Mouse (Mus musculus) cerebellum, postnatal 4 days (tissue): ENCODE data around the gene Dennd1b.

Experiments used
- DNase-seq, 2 experiments: peaks; one replicate each; pipeline ENCODE4 v3.0.0; 2022; ENCODE audit warnings: low spot score in 2 of 2, mixed read lengths in 1 of 2

Dennd1b gene

DNA sequence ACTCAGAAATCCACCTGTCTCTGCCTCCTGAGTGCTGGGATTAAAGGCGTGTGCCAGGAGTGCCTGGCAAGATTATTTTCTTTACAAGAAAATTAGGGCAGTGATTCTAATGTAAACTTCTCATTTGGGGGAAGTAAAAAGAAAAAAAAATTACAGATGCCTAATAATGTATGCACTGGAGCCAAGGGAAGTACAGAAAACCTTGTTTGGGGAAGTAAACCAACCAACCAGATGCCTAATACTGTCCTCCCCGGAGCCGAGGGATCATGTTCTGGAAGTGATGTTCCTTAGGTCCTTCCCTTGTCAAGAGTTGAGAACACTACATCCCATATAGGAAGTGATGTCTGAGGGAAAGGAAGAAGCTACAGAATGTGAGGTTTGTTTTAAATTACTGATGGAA lies 44.2 kb downstream of the Dennd1b start:
- no peak for DNase-seq

DNA sequence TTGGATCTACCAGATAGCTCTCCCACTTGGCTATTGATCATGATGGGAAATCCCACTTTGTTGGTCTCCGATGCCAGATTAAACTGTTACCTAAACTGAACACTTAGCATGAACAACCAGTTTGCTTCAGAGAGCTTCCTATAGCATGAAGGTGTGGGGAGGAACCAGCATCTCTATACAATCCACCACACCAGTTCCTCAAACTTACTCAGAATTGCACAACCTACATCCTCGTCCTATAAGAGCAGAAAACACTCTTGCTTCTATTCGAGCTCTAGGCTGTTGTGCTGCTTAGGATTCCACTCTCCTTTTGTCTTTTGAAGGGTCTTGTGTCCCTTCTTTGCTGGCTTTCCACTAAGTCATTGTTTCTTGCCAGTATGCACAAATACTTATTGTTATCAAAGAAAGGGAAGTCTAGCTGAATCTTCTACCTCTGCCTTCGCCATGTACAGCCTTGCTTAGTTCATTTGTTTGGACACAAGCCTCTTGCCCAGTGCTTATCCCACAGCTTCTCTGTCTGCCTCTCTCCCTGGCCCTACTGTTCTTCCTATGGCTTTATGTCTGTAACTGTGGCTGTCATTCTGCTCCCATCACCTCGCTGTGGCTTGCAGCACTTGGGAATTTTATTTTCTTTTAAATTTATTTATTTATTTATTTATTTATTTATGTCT lies 52.0 kb downstream of the Dennd1b start:
- DNase-seq, result no peak

DNA sequence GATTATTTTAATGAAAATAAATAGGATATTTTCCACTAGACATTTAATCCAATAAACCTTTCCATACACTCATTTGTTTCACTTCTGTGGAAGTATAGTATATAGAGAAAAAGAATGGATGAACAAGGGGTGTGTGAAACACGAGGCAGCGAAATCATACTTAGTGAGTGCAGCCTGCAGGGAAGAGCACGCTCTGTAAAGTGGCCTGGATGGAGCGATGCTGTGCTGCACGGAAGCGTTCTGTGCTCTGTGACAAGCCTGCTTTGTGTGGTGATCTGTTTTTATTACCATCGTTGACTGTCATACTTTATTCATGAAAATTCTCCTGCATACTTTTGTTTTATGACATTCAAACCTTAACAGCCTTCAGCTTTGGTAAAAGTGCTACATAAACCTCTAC lies 58.1 kb downstream of the Dennd1b start:
- no peak for DNase-seq

DNA sequence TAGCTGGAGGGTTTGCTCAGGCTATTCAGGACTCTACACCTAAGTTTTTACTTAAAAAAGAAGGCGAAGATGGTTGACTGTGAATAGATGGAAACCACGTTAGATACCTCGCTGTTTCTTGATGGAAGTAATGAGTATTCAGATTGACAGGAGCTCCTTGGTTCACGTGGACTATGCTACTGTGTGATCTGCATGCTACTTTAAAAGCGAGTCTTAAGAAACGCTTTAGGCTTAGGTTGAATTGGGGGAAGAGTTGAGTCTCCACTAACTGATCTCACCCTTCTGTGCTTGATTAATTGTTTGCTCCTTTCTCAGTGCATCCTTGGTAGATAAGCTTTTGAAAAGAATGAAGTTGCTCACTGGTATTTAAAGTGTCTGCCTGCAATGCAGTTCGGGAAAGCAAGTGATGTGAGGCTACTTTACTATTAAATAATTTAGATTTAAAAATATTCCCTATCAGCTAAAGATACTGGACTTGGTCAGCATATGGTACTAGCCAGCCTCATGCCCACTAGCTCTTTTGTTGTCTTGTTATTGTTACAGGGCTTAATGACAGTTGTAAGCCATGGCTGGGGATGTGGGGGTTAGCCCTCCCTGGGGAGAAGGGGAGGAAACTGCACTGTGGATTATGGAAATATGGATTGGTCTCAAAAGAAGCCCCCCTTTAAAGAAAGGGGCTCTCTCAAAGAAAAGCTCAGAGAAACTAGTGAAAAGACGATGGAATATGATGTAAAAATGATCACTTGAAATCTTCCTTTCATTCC lies 62.8 kb downstream of the Dennd1b start:
- DNase-seq, result no peak

DNA sequence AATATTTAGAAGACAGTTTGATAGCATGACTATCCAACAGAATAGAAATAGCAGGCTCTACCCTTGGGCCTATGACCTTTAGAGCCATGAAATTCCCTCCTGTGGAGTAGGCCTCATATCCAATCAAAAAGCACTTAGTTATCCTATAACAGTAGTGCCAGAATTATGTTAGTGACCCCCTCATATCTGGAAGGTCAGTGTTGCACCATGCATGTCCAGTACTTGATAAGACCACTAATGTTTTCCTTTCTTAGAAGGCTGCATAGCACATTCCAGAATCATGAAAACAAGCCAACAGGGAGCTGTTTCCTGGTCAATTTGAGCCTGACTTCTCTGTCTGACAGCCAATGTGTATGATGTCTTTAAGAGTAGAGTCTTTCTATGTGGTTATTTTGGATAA lies 66.3 kb downstream of the Dennd1b start:
- no peak for DNase-seq

DNA sequence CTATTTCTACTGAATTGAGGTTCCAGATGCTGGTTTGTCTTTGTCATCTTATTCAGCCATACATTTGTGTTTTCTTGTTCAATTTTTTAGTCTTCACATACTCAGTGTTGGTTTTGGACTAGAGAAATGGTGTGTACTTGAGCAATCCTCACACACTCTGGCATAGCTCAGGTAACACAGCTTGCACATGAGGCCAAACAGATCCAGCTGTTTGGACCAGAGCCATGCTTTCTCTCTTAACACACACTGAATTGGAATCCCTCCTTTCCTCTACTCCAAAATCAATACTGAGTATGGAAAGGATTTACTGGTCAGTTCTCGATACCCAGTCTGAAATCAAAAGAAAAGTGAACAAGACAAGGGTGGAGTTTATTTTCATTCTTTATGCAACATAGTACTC lies 69.2 kb downstream of the Dennd1b start:
- DNase-seq, result no peak

GRCm38 (mm10) chr1:139035141-139035540 lies 71.9 kb downstream of the Dennd1b start:
- DNase-seq, result no peak

GRCm38 (mm10) chr1:139036302-139036701 lies 73.1 kb downstream of the Dennd1b start:
- no peak for DNase-seq

GRCm38 (mm10) chr1:139036768-139037507 lies 73.7 kb downstream of the Dennd1b start:
- DNase-seq, result no peak

DNA sequence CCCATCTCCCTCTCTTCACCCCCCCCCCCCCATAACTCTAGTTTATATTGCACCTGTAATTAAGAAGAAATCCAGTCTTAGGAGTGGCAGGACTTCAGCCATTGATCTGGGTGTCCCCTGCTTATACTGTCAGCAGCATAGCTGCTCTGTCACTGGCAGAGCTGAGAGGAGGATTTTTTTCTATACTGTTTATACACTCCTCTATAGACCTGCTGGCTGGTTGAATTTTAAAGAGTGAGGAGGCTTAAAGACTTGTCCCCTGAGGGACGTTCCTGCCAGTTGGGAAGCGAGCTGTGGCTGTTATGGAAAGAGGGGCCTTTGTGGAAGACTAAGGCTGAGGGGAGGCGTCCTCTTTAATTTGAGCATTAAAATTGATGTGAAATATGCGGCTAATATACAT lies 74.8 kb downstream of the Dennd1b start:
- no peak for DNase-seq

GRCm38 (mm10) chr1:139038620-139039019 lies 75.4 kb downstream of the Dennd1b start:
- no peak for DNase-seq

DNA sequence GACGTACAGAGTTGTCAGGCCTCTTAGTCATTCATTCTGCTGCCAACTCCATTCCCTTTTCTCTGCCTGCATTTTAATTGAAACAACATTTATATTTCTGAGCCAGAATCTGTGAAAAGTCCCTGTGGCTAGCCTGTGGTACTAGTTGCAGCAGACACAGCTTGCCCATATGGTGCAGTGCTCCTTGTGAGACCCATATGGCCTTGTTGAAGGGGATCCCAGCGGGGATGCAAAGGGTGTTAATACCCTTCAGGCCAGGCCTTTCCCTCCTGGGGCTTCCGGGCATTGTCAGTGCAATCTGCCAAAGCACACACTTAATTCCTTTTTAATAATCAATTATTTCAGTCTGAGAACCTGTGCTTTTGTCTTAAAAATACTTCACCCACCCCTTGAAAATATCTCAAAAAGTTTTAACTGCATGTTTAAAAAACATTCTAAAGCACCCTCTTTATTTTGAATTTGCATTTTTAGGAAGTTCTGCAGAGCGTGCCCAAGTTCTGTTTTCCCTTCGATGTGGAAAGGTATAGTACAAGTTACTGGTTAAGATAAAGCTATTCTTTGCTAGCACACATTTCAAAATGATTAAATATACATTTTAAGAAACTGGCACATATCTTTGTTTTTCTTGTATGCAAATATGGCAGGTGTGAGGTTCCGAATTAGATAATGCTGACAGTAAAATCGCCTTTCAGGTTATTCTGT lies 76.4 kb downstream of the Dennd1b start:
- no peak for DNase-seq

DNA sequence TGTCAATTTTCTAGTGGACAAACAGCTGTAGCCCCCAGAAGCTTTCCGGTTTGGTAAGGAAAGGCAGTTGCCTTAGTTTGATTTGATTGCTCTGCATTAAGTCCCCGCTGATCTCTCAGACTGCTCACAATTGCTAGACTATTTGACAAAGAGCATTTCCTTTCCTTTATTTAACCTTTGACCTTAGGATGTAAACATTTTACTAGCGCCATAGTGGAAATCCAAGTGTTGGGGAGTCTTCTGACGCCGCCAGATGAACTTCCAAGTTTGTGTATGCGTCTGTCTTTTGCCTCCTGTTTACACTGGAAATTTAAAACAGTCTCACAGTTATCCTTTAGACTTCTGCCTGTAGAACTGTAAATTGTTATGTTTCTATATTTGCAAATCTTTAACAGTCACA lies 85.8 kb downstream of the Dennd1b start:
- no peak for DNase-seq

DNA sequence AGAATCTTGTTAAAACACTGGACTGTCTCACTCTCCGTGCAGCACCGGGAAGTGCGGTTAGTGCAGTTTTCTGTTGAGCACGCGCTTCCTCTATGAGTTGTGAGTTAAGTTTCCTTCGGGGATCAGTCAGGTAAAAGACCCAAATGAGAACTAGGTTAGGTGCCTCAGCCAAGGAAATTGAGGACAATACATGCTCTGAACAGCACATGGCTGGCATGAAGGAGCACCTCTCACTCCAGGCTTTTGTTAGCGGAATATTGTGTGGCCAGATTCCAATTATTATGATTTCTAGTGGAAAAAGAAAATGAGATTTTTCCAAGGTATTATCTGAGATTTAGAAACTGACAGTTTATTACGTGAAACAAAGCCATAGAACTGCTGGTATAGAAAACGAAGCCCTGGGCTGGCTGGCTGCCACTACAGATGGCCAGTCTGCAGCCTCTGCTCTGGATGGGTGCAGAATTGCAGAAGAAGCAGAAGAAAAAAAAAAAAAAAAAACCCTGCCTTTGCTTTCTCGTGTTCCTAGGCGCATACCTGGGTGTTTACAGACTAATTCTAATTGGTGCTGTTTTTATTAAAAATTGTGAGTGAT lies 86.7 kb downstream of the Dennd1b start:
- DNase-seq, result peak in 1 of 2 experiments; percentile 45

DNA sequence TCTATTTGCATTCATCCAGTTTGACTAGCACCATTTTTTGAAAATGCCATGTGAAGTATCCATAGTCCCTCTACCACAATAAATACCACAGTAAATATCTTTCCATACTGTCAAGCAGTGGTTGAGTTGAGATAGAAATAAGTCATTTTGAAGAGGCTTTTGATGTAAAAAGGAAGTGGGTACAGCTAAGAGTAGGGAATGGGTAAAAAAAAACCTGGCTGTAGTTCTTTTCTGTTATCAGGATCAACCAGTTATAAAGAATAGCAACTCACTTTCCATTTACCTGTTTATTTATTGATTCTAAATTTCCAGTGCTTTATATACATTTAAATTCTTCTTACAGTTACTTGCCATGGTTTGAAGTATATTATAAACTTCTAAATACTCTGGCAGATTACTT lies 89.8 kb downstream of the Dennd1b start:
- DNase-seq, result no peak

GRCm38 (mm10) chr1:139060301-139060700 lies 97.1 kb downstream of the Dennd1b start:
- DNase-seq, result no peak

GRCm38 (mm10) chr1:139064711-139065110 lies 101.5 kb downstream of the Dennd1b start:
- no peak for DNase-seq

GRCm38 (mm10) chr1:139067210-139067609 lies 104.0 kb downstream of the Dennd1b start:
- DNase-seq, result no peak

- no peak for DNase-seq
These were observed 107.8 kb downstream of the Dennd1b start for GRCm38 (mm10) chr1:139071015-139071414.

GRCm38 (mm10) chr1:139075671-139076070 lies 112.4 kb downstream of the Dennd1b start:
- DNase-seq, result no peak

GRCm38 (mm10) chr1:139077989-139078388 lies 114.8 kb downstream of the Dennd1b start:
- DNase-seq, result no peak

DNA sequence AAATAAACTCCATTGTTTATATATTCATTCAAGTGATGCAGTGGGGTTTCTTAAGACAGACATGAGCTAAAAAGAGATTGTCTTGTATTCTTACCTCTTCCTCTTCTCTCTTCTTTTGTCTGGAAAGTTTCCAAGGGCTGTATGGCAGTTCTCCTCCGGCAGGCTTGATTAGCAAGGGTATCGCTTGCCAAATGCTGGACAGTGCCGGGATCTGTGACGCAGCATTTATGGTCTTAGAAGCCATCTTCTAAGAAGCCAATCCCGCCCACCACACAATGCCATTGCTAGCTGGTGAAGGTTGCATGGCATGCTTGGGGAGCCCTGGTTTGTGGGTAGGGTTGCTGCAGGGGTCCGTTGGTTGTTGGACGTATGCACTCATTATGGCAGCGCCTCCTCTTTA lies 115.8 kb downstream of the Dennd1b start:
- DNase-seq, result no peak
